Mouse (Mus musculus) thymus, adult 2 months (tissue): ENCODE measurements around the gene Nsd2.

Experiments
- CTCF ChIP-seq: fragments of 200-500 bp; IDR thresholded peaks from 2 replicates; pipeline ENCODE4 v1.5.1; 2012; ENCODE audit warnings: mild to moderate bottlenecking, control low read depth, low read length, moderate library complexity, borderline replicate concordance; ENCODE audit not compliant: control insufficient read depth, poor library complexity, insufficient read depth; ENCODE audit errors: extremely low read depth
- POLR2A ChIP-seq: fragments of 200-500 bp; IDR thresholded peaks from 2 replicates; pipeline ENCODE4 v1.6.1; 2012; ENCODE audit warnings: mild to moderate bottlenecking, low read length, control low read depth, moderate library complexity; ENCODE audit not compliant: control insufficient read depth, poor library complexity, insufficient read depth; ENCODE audit errors: extremely low read depth

GRCm38 (mm10) chr5:33782999-33783390 is 37.5 kb upstream of the Nsd2 start:
- no peak for TF ChIP-seq CTCF
- TF ChIP-seq POLR2A = no peak
